Mouse (Mus musculus): Measurements from ENCODE around the gene Gpr83.

DNA sequence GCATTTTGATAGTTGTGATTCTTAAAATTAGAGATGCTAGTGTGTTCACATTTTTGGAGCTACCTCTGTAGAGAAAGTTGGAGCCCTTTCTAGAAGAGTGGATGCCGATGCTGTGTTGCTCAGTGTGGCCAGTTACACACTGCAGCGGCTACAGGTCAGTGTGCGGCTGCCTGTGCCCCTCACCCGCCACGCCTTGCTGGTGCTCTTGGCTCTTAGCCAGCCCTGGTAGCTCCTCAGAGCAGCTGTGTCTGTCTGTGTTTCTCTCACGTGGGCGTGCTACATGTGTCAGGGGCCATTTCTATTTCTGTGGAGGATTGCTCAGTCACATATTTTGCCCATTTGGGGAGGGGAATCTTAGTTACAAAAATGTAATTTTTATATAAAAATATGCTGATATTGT, 20.5 kb upstream of the Gpr83 start:
- no peak for TF ChIP-seq CTCF (IDR thresholded peaks at IDR 0.05; ENCODE audit: borderline replicate concordance, control insufficient read depth, extremely low read depth, insufficient read depth, low read length, poor library complexity)
- TF ChIP-seq POLR2A (IDR thresholded peaks at IDR 0.05; ENCODE audit: control insufficient read depth, extremely low read depth, insufficient read depth, low read length, poor library complexity) = no peak
